Mouse (Mus musculus) olfactory bulb, adult 2 months (tissue): ENCODE data around the gene Mpig6b.

Experiments used
- CTCF ChIP-seq: fragments of 200-500 bp; IDR thresholded peaks from 2 replicates; pipeline ENCODE4 v1.5.1; 2012; ENCODE audit warnings: low read depth, mild to moderate bottlenecking, low read length, moderate library complexity; ENCODE audit not compliant: insufficient read depth
- POLR2A ChIP-seq: fragments of 200-500 bp; IDR thresholded peaks from 2 replicates; pipeline ENCODE4 v1.6.1; 2012; ENCODE audit warnings: mild to moderate bottlenecking, low read depth, low read length, moderate library complexity; ENCODE audit not compliant: insufficient read depth

- no peak for TF ChIP-seq CTCF
- no peak for TF ChIP-seq POLR2A
These were observed 48.3 kb downstream of the Mpig6b start for GRCm38 (mm10) chr17:35017706-35018030.
